Mouse (Mus musculus): ENCODE measurements around the gene Map3k5. TPM values are rescaled to one million over a fixed set of nuclear protein-coding genes. Genes with fewer than 3 reads are reported as not detected.

The Map3k5 gene
- total RNA-seq, 2 experiments from 2014 or later: 24.1 to 32.5 TPM

DNA sequence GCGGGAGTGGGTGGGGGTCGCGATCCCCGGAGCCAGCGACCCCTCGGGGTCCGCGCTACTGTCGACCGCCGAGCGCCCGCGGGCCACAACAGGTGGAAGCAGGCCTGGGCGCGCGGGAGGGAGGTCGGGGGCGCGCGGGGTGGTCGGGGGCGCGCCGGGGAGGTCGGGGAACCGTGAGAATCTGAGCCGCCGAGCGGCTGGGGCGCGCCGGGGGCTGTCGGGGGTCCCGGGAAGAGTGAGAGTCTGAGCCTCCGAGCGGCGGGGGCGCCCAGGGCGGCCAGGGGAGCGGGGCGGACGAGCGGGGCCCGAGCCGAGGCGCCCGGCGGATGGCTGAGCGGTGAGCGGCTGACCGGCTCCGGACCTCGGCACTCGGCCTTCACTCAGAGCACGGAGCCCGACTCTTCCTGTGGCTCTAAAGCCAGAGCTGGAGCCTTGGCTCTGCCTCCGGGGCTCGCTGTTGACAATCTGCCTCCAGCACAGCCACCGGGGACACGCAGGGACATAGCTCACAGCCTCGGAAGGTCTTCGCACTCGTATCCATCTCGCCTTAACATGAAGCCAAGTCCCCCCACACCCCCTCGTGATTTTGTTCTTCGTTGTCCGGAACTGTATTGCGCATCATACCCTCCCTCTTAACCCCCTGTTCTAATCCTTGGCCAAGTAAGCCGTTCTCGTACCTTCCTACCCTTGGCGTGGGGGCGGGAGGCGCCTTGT lies 215.0 kb downstream of the Map3k5 start:
- peak; percentile 56 to 81 for DNase-seq (ENCODE audit: low spot score in 2 of 2)

DNA sequence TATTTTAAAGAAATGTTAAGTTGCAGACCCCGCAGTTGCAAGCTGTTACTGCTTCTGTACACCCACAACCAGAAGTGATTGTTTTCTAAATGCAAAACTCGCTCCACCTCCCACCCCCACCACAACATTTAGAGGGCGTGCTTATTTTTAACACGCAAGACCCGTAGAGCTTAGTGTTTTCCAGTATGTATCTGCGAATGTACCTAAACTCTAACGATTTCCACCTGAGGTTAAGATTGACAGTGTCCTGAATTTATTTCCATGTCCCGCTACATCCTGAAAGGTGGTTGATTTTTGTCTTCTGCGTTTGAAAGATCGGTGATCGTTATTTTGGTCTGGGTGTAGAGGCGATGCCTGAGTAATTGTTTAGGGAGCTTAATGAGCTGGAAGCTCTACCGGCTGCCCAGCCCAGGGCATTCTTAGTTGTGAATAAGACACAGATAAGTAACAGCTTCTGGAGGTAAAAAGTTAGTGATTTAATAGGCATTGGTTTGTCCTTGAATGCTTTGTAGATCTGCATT lies 215.6 kb downstream of the Map3k5 start:
- DNase-seq (ENCODE audit: low spot score in 2 of 2): no peak

DNA sequence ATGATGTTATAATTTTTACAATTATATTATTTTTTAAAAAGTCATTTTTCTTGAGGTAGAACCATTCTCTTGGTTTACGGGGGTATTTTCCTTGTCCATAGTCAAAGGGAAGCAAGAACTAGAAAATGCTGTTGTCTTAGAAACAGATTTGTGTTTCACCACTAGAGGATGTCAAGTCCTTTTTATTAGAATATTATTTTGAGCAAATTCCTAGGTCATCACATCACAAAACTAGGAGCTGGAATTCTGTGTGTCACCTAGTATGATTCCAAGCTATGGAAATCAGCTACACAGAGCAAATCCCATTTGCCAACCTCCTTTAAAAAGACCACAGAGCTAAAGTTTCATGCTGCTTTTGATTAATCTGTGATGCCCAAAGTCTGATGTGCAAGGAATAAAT lies 217.9 kb downstream of the Map3k5 start:
- no peak for DNase-seq (ENCODE audit: low spot score in 2 of 2)

DNA sequence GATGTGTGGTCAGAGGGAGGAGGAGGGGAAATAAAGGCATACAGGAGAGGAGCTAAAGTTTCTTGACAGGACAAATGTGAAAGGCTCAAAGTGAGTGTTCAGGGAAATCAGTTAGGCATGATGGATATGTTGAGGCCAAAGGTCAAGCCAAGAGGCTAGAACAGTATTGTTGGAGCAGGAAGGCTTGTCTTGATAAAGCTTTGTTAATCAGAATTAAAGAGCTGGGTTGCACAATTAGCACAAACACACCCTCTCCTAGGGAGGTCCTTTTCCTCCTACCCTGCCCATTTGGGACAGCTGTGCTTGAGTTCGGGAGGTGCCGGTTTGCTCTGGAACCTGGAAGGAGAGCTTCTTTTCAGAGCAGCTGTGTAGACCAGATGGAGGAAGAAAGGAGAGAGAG lies 219.2 kb downstream of the Map3k5 start:
- DNase-seq (ENCODE audit: low spot score in 2 of 2): no peak

GRCm38 (mm10) chr10:20155401-20155800 lies 221.1 kb downstream of the Map3k5 start:
- DNase-seq (ENCODE audit: low spot score in 2 of 2): no peak

DNA sequence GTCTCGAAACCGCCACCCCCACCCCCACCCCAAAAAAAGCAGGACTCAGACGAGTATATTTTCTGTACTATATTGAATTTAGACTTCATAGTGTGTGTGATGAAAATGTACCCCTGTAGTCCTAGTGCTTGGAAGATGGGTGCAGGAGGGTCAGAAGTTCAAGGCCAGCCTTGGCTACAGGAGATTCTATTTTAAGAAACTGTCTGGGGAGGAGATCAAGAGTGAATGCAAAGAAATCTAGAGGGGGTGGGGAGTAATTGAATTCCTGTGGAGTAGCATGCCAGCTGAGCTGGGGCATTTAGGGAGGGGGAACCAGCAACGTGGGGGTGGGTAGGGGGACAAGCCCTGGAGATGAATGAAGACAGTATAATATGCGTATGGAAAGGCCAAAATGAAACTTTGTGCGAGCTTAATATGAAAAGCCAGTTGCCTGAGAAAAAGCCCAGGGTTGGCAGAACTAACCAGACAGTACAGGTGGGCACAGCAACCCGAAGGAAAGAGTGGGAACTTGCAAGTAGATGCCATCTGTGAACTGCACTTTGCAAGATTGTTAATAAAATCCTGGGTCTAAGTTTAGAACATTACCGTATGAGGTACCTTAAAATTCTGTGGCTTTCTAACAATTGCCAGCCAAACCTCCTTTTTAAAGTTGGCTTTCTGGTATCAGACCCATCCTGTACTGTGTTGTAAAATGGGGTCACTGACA lies 222.9 kb downstream of the Map3k5 start:
- no peak for DNase-seq (ENCODE audit: low spot score in 2 of 2)

DNA sequence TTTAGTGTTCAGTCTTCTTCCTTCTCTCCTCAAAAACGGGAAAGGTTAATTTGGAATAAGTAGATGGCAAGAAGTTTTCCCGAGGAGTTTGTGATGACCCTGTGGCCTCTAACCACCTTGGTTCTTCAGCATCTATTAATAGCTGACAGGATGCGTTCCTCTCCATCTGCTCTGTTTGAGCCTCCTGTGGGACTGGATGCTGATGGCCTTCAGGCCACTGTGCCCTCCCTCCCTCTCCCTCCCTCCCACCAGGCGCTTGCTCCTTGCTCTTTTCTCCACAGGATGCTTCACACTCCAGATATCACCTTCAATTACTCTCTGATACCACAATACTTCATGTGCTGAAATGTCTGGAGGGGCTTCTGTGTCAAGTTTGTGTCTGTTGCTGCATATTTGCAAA lies 224.5 kb downstream of the Map3k5 start:
- no peak for DNase-seq (ENCODE audit: low spot score in 2 of 2)

GRCm38 (mm10) chr10:20159308-20159707 lies 225.0 kb downstream of the Map3k5 start:
- DNase-seq (ENCODE audit: low spot score in 2 of 2): no peak

GRCm38 (mm10) chr10:20160914-20161313 lies 226.6 kb downstream of the Map3k5 start:
- DNase-seq (ENCODE audit: low spot score in 2 of 2): no peak

- DNase-seq (ENCODE audit: low spot score in 2 of 2): no peak
These were observed 230.5 kb downstream of the Map3k5 start for GRCm38 (mm10) chr10:20164810-20165209.

GRCm38 (mm10) chr10:20166797-20167196 lies 232.5 kb downstream of the Map3k5 start:
- no peak for DNase-seq (ENCODE audit: low spot score in 2 of 2)

GRCm38 (mm10) chr10:20167467-20167866 lies 233.2 kb downstream of the Map3k5 start:
- no peak for DNase-seq (ENCODE audit: low spot score in 2 of 2)

- DNase-seq (ENCODE audit: low spot score in 2 of 2): no peak
These were observed 235.0 kb downstream of the Map3k5 start for GRCm38 (mm10) chr10:20169182-20169674.

DNA sequence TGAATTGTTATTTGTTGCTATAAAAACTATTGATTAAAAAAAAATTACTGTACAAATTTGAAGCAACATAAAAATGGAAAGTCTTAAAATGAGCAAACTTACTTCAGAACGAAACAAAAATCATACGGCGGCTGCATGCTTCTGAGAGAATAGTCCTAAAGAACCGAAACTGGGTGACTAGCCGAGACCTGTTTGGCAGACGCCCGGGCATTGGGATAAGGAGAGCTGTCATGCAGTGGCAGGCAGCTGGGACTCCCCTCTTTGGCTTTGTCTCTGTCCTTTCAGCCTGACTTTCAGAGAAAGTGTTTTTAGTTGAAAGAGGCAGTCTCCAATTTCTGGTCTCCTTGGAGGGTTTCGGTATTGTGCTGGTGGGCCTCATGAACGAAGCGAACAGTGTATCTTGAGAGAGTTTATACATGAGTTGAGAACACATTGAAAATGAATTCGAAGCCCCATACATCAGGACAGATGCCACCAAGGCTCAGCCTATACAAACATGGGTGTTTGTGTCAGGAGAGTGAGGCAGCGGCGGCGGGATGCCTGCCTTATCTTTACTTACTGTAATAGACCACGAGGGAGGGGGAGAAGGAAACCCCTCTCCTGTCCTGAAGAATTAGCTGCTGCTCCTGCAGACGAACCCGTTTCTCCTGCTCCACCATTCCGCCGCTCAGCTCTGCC lies 235.8 kb downstream of the Map3k5 start:
- DNase-seq (ENCODE audit: low spot score in 2 of 2): no peak

DNA sequence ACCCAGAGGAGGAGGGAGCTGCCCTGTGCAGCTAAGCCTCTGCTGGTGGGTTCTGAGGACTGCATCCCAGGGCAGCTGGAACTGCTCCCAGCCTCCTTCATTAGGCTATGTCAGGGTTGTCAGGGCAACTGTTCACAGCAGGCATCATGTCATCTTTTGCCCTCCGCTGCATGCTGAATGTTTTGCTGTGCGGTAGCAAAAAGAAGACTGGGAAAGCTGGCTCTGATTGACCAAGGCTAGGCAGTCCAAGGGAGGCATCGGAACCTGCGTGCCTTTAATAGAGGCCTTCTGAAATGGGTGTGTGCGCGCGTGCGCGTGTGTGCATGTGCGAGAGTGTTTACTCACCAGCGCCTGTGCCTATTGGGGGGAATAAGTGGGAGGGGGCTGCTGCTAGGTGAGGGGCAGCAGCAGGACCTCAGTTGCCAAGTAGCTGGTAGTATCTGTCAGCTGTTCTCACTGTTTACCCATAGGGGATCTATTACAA lies 236.4 kb downstream of the Map3k5 start:
- DNase-seq (ENCODE audit: low spot score in 2 of 2): peak; percentile 85 to 94

GRCm38 (mm10) chr10:20171209-20171608 lies 236.9 kb downstream of the Map3k5 start:
- DNase-seq (ENCODE audit: low spot score in 2 of 2): peak in 1 of 2 experiments; percentile 30

DNA sequence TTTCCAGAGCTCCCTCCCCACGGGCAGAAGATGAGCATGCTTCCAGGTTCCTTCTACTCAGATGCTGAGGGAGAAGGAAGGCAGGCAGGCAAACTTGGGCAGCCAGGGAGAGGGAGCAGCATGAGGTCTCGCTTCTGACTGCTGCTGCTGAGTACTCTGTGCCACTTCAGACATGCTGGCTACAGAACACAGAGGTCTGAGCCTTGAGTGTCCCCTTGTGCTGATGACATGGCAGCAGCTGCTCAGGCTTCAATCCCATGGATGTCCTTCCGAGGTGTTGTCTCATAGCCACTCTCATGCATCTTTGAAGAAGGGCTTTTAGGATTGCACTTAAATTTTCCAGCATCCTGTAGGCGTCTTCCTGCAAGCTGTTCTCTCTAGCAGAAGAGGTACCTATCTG lies 237.5 kb downstream of the Map3k5 start:
- peak in 1 of 2 experiments; percentile 53 for DNase-seq (ENCODE audit: low spot score in 2 of 2)

DNA sequence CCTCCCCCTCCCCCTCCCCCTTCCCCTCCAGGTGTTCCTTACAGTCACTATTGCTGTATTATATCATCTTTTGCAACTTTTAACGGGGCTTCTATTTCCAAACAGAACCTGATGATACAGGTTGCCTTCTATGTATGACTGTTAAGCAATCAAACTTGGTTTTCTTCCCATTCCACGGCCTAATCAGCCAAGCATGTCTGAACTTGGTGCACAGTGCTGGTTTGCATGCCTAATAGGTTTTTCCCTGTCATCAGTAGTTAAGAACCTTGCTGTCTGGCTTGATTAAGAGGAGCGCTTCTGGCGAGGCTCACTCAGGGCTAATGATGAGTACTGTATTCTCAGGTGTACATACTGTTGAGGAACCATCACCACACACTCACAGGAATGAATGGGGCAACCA lies 239.5 kb downstream of the Map3k5 start:
- no peak for DNase-seq (ENCODE audit: low spot score in 2 of 2)

DNA sequence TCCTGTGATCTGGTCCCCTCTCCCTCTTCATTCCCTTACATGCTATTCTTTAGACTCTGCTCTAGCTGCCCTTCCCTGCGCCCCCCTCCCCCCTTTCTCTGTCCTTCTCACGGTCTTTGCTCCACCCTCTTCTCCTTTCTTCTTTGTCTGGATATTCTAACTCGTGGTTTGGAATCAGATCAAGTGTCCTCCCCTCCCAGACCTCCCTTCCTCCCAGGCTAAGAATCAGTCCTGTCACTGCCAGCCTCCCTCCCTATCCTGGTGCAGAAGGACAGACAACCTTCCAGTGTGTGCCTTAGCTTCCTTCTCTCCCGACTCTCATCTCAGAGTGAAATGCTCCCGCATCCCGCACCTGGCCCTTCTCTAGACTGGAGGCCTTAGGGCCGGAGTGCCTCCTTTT lies 241.8 kb downstream of the Map3k5 start:
- peak in 1 of 2 experiments; percentile 50 for DNase-seq (ENCODE audit: low spot score in 2 of 2)

GRCm38 (mm10) chr10:20178807-20179605 lies 244.7 kb downstream of the Map3k5 start:
- DNase-seq (ENCODE audit: low spot score in 2 of 2): no peak

- no peak for DNase-seq (ENCODE audit: low spot score in 2 of 2)
These were observed 246.9 kb downstream of the Map3k5 start for GRCm38 (mm10) chr10:20181198-20181597.

Data from layer of hippocampus, adult 18-20 months (tissue).